Mouse (Mus musculus) embryonic facial prominence, embryonic 13.5 days (tissue): ENCODE measurements around the gene Cd7. TPM values are rescaled to one million over a fixed set of nuclear protein-coding genes. Genes with fewer than 3 reads are reported as not detected.
"Not testable (repeated sequence)": the region's sequence is repeated elsewhere in the genome, so short reads cannot be mapped to it uniquely, and the experiment has no call there.

Source experiments
- ATAC-seq: fragments of 200-750 bp; cut with Nextera tagmentation; 2 replicates; pipeline ENCODE4 v1.8.0; 2017; ENCODE audit warnings: low read depth; ENCODE audit not compliant: insufficient number of reproducible peaks, insufficient read depth, low FRiP score, low TSS enrichment
- H3K27ac ChIP-seq: fragments of 300-500 bp; sonication (generic); 2 replicates; pipeline ENCODE4 v1.5.1; 2015; ENCODE audit warnings: moderate library complexity, mild to moderate bottlenecking, inconsistent platforms
- H3K27me3 ChIP-seq: fragments of 300-500 bp; sonication (generic); 2 replicates; pipeline ENCODE4 v1.6.1; 2015; ENCODE audit warnings: mild to moderate bottlenecking, inconsistent platforms
- H3K36me3 ChIP-seq: fragments of 300-500 bp; sonication (generic); 2 replicates; pipeline ENCODE4 v1.6.1; 2015; ENCODE audit warnings: mild to moderate bottlenecking, inconsistent platforms
- H3K4me1 ChIP-seq: fragments of 300-500 bp; sonication (generic); 2 replicates; pipeline ENCODE4 v1.6.1; 2015; ENCODE audit warnings: inconsistent platforms
- H3K4me2 ChIP-seq: fragments of 300-500 bp; sonication (generic); 2 replicates; pipeline ENCODE4 v1.6.1; 2015; ENCODE audit warnings: moderate library complexity, mild to moderate bottlenecking, inconsistent platforms
- H3K4me3 ChIP-seq: fragments of 300-500 bp; sonication (generic); 2 replicates; pipeline ENCODE4 v1.5.1; 2015; ENCODE audit warnings: mild to moderate bottlenecking, inconsistent platforms
- H3K9ac ChIP-seq: fragments of 300-500 bp; sonication (generic); 2 replicates; pipeline ENCODE4 v1.6.1; 2015; ENCODE audit warnings: mild to moderate bottlenecking, inconsistent platforms
- H3K9me3 ChIP-seq: fragments of 300-500 bp; sonication (generic); 2 replicates; pipeline ENCODE4 v1.6.1; 2016; ENCODE audit warnings: inconsistent platforms
- WGBS: fragments of 180-500 bp; shearing (Covaris S2); methylation state at CpG from one replicate; pipeline ENCODE4 v1.1.7; 2015; ENCODE audit warnings: mixed read lengths; 5-methylcytosine and 5-hydroxymethylcytosine counted together
- polyA plus RNA-seq: library from polyadenylated mRNA; unstranded; fragments of >200 nt; fragmentation: Nextera tagmentation; extraction: Ambion mirVana; gene quantifications from 2 replicates; pipeline ENCODE4 v1.2.1, GENCODE M21; 2015

The Cd7 gene
- polyA plus RNA-seq, 1 experiment from 2014 or later = 0.49 TPM

GRCm38 (mm10) chr11:121063379-121063778 lies 24.2 kb upstream of the Cd7 start, which contains the start of gene Sectm1b:
Sectm1b (minus strand) TSS chr11:121063569.
- ATAC-seq = no peak
- H3K27ac ChIP-seq = no peak within 1 kb of the TSS
- WGBS = 65% methylated on average over 5 of the region's 5 CpGs
- H3K9ac ChIP-seq = no peak within 1 kb of the TSS
- H3K4me3 ChIP-seq = no peak within 1 kb of the TSS
- H3K4me1 ChIP-seq = no peaks in the 10 kb centered on the region
- no peaks in the 10 kb centered on the region for H3K36me3 ChIP-seq
- no peaks in the 10 kb centered on the region for H3K9me3 ChIP-seq
- H3K27me3 ChIP-seq = no peaks in the 10 kb centered on the region
- H3K4me2 ChIP-seq = no peak within 1 kb of the TSS

GRCm38 (mm10) chr11:121061615-121062014 lies 22.4 kb upstream of the Cd7 start:
- ATAC-seq = no peak
- WGBS = 62% methylated on average over 8 of the region's 8 CpGs
- no peak overlapping the region for H3K9ac ChIP-seq
- H3K27ac ChIP-seq = no peak overlapping the region
- H3K9me3 ChIP-seq = no peaks in the 10 kb centered on the region
- no peaks in the 10 kb centered on the region for H3K36me3 ChIP-seq
- no peak overlapping the region for H3K4me2 ChIP-seq
- H3K27me3 ChIP-seq = no peaks in the 10 kb centered on the region
- H3K4me3 ChIP-seq = no peak overlapping the region
- H3K4me1 ChIP-seq = no peaks in the 10 kb centered on the region

GRCm38 (mm10) chr11:121060401-121061067 lies 21.3 kb upstream of the Cd7 start:
- not testable (repeated sequence) for H3K4me2 ChIP-seq, H3K36me3 ChIP-seq, H3K4me1 ChIP-seq, ATAC-seq, H3K4me3 ChIP-seq, H3K9me3 ChIP-seq, H3K9ac ChIP-seq, H3K27ac ChIP-seq, H3K27me3 ChIP-seq
- 92% methylated on average over 6 of the region's 6 CpGs for WGBS

- no peaks in the 10 kb centered on the region for H3K4me1 ChIP-seq
- 80% methylated on average over 4 of the region's 4 CpGs for WGBS
- H3K4me2 ChIP-seq = no peak overlapping the region
- H3K9ac ChIP-seq = no peak overlapping the region
- no peaks in the 10 kb centered on the region for H3K9me3 ChIP-seq
- H3K36me3 ChIP-seq = no peaks in the 10 kb centered on the region
- ATAC-seq = no peak
- H3K27me3 ChIP-seq = no peaks in the 10 kb centered on the region
- no peak overlapping the region for H3K4me3 ChIP-seq
- H3K27ac ChIP-seq = no peak overlapping the region
These were observed 20.3 kb upstream of the Cd7 start for GRCm38 (mm10) chr11:121059471-121059870.

GRCm38 (mm10) chr11:121058956-121059355 lies 19.7 kb upstream of the Cd7 start:
- no peaks in the 10 kb centered on the region for H3K27me3 ChIP-seq
- no peak overlapping the region for H3K27ac ChIP-seq
- H3K9ac ChIP-seq = no peak overlapping the region
- H3K4me1 ChIP-seq = no peaks in the 10 kb centered on the region
- no peak overlapping the region for H3K4me2 ChIP-seq
- WGBS = 82% methylated on average over 4 of the region's 4 CpGs
- no peak overlapping the region for H3K4me3 ChIP-seq
- ATAC-seq = no peak
- no peaks in the 10 kb centered on the region for H3K9me3 ChIP-seq
- no peaks in the 10 kb centered on the region for H3K36me3 ChIP-seq

GRCm38 (mm10) chr11:121058122-121058521 lies 18.9 kb upstream of the Cd7 start:
- H3K9ac ChIP-seq = no peak overlapping the region
- H3K36me3 ChIP-seq = no peaks in the 10 kb centered on the region
- no peak overlapping the region for H3K27ac ChIP-seq
- H3K4me2 ChIP-seq = no peak overlapping the region
- no peaks in the 10 kb centered on the region for H3K27me3 ChIP-seq
- no peaks in the 10 kb centered on the region for H3K9me3 ChIP-seq
- WGBS = 83% methylated on average over 5 of the region's 5 CpGs
- H3K4me3 ChIP-seq = no peak overlapping the region
- H3K4me1 ChIP-seq = peaks cover 3% of the 10 kb centered on the region; the same call in 1 of the 2 replicates
- ATAC-seq = no peak

GRCm38 (mm10) chr11:121056536-121057236 lies 17.5 kb upstream of the Cd7 start:
- H3K4me3 ChIP-seq = no peak overlapping the region
- no peak overlapping the region for H3K27ac ChIP-seq
- peaks cover 3% of the 10 kb centered on the region; the same call in 1 of the 2 replicates for H3K4me1 ChIP-seq
- no peak overlapping the region for H3K9ac ChIP-seq
- H3K36me3 ChIP-seq = no peaks in the 10 kb centered on the region
- no peaks in the 10 kb centered on the region for H3K9me3 ChIP-seq
- no peaks in the 10 kb centered on the region for H3K27me3 ChIP-seq
- no peak for ATAC-seq
- 40% methylated on average over 7 of the region's 7 CpGs for WGBS
- no peak overlapping the region for H3K4me2 ChIP-seq

- Histone ChIP-seq H3K4me1 (peaks cover 3% of the 10 kb centered on the region; the same call in 1 of the 2 replicates), H3K36me3 (no peaks in the 10 kb centered on the region), H3K27ac (no peak overlapping the region), H3K4me3 (no peak overlapping the region), H3K4me2 (no peak overlapping the region), H3K27me3 (no peaks in the 10 kb centered on the region), H3K9ac (no peak overlapping the region), H3K9me3 (no peaks in the 10 kb centered on the region)
- WGBS = 14% methylated on average over 8 of the region's 8 CpGs
- ATAC-seq = no peak
These were observed 14.3 kb upstream of the Cd7 start for GRCm38 (mm10) chr11:121053536-121053935.

- no peak for ATAC-seq
- H3K27ac ChIP-seq = no peak overlapping the region
- 66% methylated on average over 4 of the region's 4 CpGs for WGBS
- H3K36me3 ChIP-seq = no peaks in the 10 kb centered on the region
- H3K4me3 ChIP-seq = no peak overlapping the region
- H3K9me3 ChIP-seq = no peaks in the 10 kb centered on the region
- H3K4me1 ChIP-seq = peaks cover 3% of the 10 kb centered on the region; the same call in 1 of the 2 replicates
- no peaks in the 10 kb centered on the region for H3K27me3 ChIP-seq
- H3K4me2 ChIP-seq = no peak overlapping the region
- no peak overlapping the region for H3K9ac ChIP-seq
These were observed 13.2 kb upstream of the Cd7 start for GRCm38 (mm10) chr11:121052387-121052786.

- no peak overlapping the region for H3K4me3 ChIP-seq
- H3K9ac ChIP-seq = no peak overlapping the region
- no peaks in the 10 kb centered on the region for H3K9me3 ChIP-seq
- no peak overlapping the region for H3K4me2 ChIP-seq
- ATAC-seq = no peak
- H3K27ac ChIP-seq = no peak overlapping the region
- no peaks in the 10 kb centered on the region for H3K36me3 ChIP-seq
- no peaks in the 10 kb centered on the region for H3K27me3 ChIP-seq
- H3K4me1 ChIP-seq = peaks cover 3% of the 10 kb centered on the region; the same call in 1 of the 2 replicates
- WGBS = 55% methylated on average over 1 of the region's 1 CpGs
These were observed 12.6 kb upstream of the Cd7 start for GRCm38 (mm10) chr11:121051793-121052192.

- Histone ChIP-seq H3K27ac (no peak overlapping the region), H3K27me3 (no peaks in the 10 kb centered on the region), H3K36me3 (no peaks in the 10 kb centered on the region), H3K9ac (no peak overlapping the region), H3K4me2 (no peak overlapping the region), H3K4me1 (peaks cover 3% of the 10 kb centered on the region; the same call in 1 of the 2 replicates), H3K9me3 (no peaks in the 10 kb centered on the region), H3K4me3 (no peak overlapping the region)
- 42% methylated on average over 1 of the region's 1 CpGs for WGBS
- no peak for ATAC-seq
These were observed 10.6 kb upstream of the Cd7 start for GRCm38 (mm10) chr11:121049840-121050239.

GRCm38 (mm10) chr11:121047826-121048399 lies 8.7 kb upstream of the Cd7 start:
- no peaks in the 10 kb centered on the region for H3K9me3 ChIP-seq
- H3K36me3 ChIP-seq = no peaks in the 10 kb centered on the region
- no peak overlapping the region for H3K4me3 ChIP-seq
- H3K4me1 ChIP-seq = no peaks in the 10 kb centered on the region
- H3K27ac ChIP-seq = no peak overlapping the region
- ATAC-seq = no peak
- no peaks in the 10 kb centered on the region; the same call in 1 of the 2 replicates for H3K27me3 ChIP-seq
- no peak overlapping the region for H3K9ac ChIP-seq
- H3K4me2 ChIP-seq = no peak overlapping the region
- WGBS = 42% methylated on average over 2 of the region's 2 CpGs
